Mouse (Mus musculus) lung, postnatal 0 days (tissue): ENCODE data around the gene Rnf168.

Experiments used
- CTCF ChIP-seq: IDR thresholded peaks from 2 replicates; pipeline ENCODE4 v1.5.1; 2016; ENCODE audit warnings: antibody characterized with exemption, mild to moderate bottlenecking
- EP300 ChIP-seq: IDR thresholded peaks from 2 replicates; pipeline ENCODE4 v1.6.1; 2016; ENCODE audit warnings: antibody characterized with exemption, mild to moderate bottlenecking, control low read depth

DNA sequence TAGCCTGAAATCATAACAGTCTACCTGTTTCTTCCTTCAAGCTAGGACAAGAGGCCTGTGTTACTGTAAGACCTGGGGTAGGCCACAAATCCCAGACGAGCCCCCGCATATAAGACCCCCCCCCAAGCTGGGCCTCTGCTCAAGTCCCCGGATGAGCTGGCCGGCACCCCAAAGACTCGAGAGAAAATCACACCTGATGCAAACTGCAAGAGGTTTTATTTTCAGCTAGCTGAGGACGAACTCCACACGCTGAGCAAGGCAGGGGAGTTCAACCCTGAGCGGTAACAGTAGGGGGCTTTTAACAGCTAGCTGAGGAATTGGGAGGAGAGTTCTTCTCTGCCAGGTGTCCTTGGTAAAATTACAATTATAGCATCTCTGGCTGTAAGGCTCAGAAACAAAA is 3.0 kb downstream of the Rnf168 start:
- TF ChIP-seq CTCF (no peak), EP300 (no peak)
